Mouse (Mus musculus): Measurements from ENCODE around the gene Gm21149.
"Not testable (repeated sequence)": the region's sequence is repeated elsewhere in the genome, so short reads cannot be mapped to it uniquely, and the experiment has no call there.

DNA sequence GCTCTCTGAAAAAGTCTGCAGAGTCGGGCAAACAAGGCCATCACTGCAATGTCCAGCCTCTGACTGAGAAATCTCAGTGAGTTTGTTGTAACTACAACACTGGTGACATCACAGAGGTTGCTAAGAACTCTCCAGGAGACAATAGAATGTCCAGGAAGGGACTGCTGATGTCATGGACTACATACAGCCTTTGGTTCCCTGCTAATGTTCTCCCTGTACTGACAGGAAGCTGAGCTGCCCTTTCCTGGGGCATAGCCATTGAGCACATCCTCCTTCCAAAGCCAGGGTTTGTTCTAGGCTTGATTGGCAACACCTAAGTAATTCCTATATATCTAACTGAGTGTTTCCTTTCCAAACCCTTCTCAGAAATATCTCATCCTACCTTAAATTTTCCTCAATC is at the start of gene Gm21149:
- not testable (repeated sequence) for TF ChIP-seq CTCF (IDR thresholded peaks at IDR 0.05; ENCODE audit: control insufficient read depth, insufficient read depth, insufficient replicate concordance, low read depth, low read length); POLR2A (IDR thresholded peaks at IDR 0.05; ENCODE audit: control insufficient read depth, low read depth, low read length)

Data from testis, adult 2 months (tissue).